Mouse (Mus musculus) cerebellum, adult 2 months (tissue): Measurements from ENCODE around the gene Hist2h3c1. TPM values are rescaled to one million over a fixed set of nuclear protein-coding genes. Genes with fewer than 3 reads are reported as not detected.
"Not testable (repeated sequence)": the region's sequence is repeated elsewhere in the genome, so short reads cannot be mapped to it uniquely, and the experiment has no call there.

Source experiments
- DNase-seq, 2 experiments: peaks; one replicate each; pipeline ENCODE4 v3.0.0; 2021
- H3K27ac ChIP-seq: fragments of 200-500 bp; 2 replicates; pipeline ENCODE4 v1.5.1; 2012; ENCODE audit warnings: low read length, control low read depth, inconsistent platforms; ENCODE audit not compliant: insufficient read depth
- H3K27me3 ChIP-seq: fragments of 200-500 bp; 2 replicates; pipeline ENCODE4 v1.6.1; 2012; ENCODE audit warnings: inconsistent platforms, mild to moderate bottlenecking, low read length, moderate library complexity; ENCODE audit not compliant: control insufficient read depth, insufficient read depth
- H3K4me1 ChIP-seq: fragments of 200-500 bp; 2 replicates; pipeline ENCODE4 v1.6.1; 2011; ENCODE audit warnings: low read length; ENCODE audit not compliant: control insufficient read depth, insufficient read depth
- H3K4me3 ChIP-seq: fragments of 200-500 bp; replicated peaks from 2 replicates; pipeline ENCODE3; 2011; ENCODE audit warnings: mild to moderate bottlenecking, low read depth, low read length, control low read depth; ENCODE audit not compliant: insufficient read depth
- CTCF ChIP-seq: fragments of 200-500 bp; IDR thresholded peaks from 2 replicates; pipeline ENCODE4 v1.5.1; 2011; ENCODE audit warnings: low read depth, mild to moderate bottlenecking, control low read depth, low read length, moderate library complexity, borderline replicate concordance; ENCODE audit not compliant: insufficient read depth
- POLR2A ChIP-seq: fragments of 200-500 bp; IDR thresholded peaks from 2 replicates; pipeline ENCODE4 v1.6.1; 2011; ENCODE audit warnings: low read length, control low read depth, borderline replicate concordance; ENCODE audit not compliant: insufficient read depth
- WGBS: fragments of 180-500 bp; shearing (Covaris S2); methylation state at CpG from one replicate; pipeline ENCODE4 v1.1.7; 2018; 5-methylcytosine and 5-hydroxymethylcytosine counted together
- polyA plus RNA-seq: library from polyadenylated mRNA; depleted of rRNA; stranded (reverse); fragments of >200 nt; gene quantifications from 2 replicates; pipeline ENCODE4 v1.2.3, GENCODE M21; 2012

The Hist2h3c1 gene
- polyA plus RNA-seq, 1 experiment = not detected

- peak; percentile 87 to 91 for DNase-seq
- H3K4me1 ChIP-seq = peaks cover 4% of the 10 kb centered on the region; the same call in 1 of the 2 replicates
- H3K27ac ChIP-seq = peak within 1 kb of the TSS; percentile 99
- under 1% methylated on average over 37 of the region's 37 CpGs for whole genome bisulfite sequencing
- H3K4me3 ChIP-seq = peak within 1 kb of the TSS; percentile 91
- peak; percentile 79; the same call in 1 of the 2 replicates for TF ChIP-seq POLR2A
- no peak for TF ChIP-seq CTCF
- no peaks in the 10 kb centered on the region for H3K27me3 ChIP-seq
Measured at GRCm38 (mm10) chr3:96219661-96220130, 26.8 kb upstream of the Hist2h3c1 start, which contains the start of the genes Bola1 and Hist2h2ab. Gene Bola1, minus strand, starts transcription at chr3:96219709. Gene Hist2h2ab, plus strand, starts transcription at chr3:96219865.

GRCm38 (mm10) chr3:96220131-96220764, 26.2 kb upstream of the Hist2h3c1 start:
- not testable (repeated sequence) for H3K4me1 ChIP-seq, DNase-seq
- under 1% methylated on average over 40 of the region's 47 CpGs for WGBS

GRCm38 (mm10) chr3:96220765-96221639, 25.5 kb upstream of the Hist2h3c1 start, which contains the start of the genes Hist2h2ac and Hist2h2be:
Gene Hist2h2ac, minus strand, starts transcription at chr3:96220880.
Gene Hist2h2be, plus strand, starts transcription at chr3:96221119.
- Histone ChIP-seq H3K27ac (peak within 1 kb of the TSS; percentile 87), H3K4me3 (peak within 1 kb of the TSS; percentile 77), H3K27me3 (no peaks in the 10 kb centered on the region), H3K4me1 (peaks cover 12% of the 10 kb centered on the region; the same call in 1 of the 2 replicates)
- WGBS = under 1% methylated on average over 43 of the region's 43 CpGs
- DNase-seq = peak; percentile 88 to 94
- TF ChIP-seq POLR2A (peak; percentile 92; the same call in 1 of the 2 replicates), CTCF (no peak)

More at GRCm38 (mm10) chr3:96220131-96220764, 26.2 kb upstream of the Hist2h3c1 start:
- Histone ChIP-seq H3K27ac (peak overlapping the region; percentile 87), H3K4me3 (peak overlapping the region; percentile 77)
- H3K27me3 ChIP-seq = not testable (repeated sequence)

GRCm38 (mm10) chr3:96221640-96222038, 24.8 kb upstream of the Hist2h3c1 start:
- no peaks in the 10 kb centered on the region for H3K27me3 ChIP-seq
- TF ChIP-seq CTCF = no peak
- no peak for TF ChIP-seq POLR2A
- 6% methylated on average over 9 of the region's 9 CpGs for WGBS

GRCm38 (mm10) chr3:96222774-96223173, 23.7 kb upstream of the Hist2h3c1 start:
- Histone ChIP-seq H3K27me3 (no peaks in the 10 kb centered on the region), H3K4me3 (no peak overlapping the region), H3K4me1 (peaks cover 12% of the 10 kb centered on the region; the same call in 1 of the 2 replicates), H3K27ac (no peak overlapping the region)
- DNase-seq = peak in 1 of 2 experiments; percentile 32
- 37% methylated on average over 4 of the region's 4 CpGs for WGBS
- TF ChIP-seq CTCF (no peak), POLR2A (no peak)

More at GRCm38 (mm10) chr3:96221640-96222038, 24.8 kb upstream of the Hist2h3c1 start:
- peak; percentile 25 to 48 for DNase-seq
- H3K27ac ChIP-seq = peak overlapping the region; percentile 80
- H3K4me1 ChIP-seq = peaks cover 12% of the 10 kb centered on the region; the same call in 1 of the 2 replicates
- H3K4me3 ChIP-seq = peak overlapping the region; percentile 73

GRCm38 (mm10) chr3:96225421-96225820, 21.1 kb upstream of the Hist2h3c1 start:
- no peaks in the 10 kb centered on the region for H3K27me3 ChIP-seq
- 24% methylated on average over 2 of the region's 2 CpGs for WGBS
- TF ChIP-seq CTCF (no peak), POLR2A (no peak)

More at GRCm38 (mm10) chr3:96225421-96225820, 21.1 kb upstream of the Hist2h3c1 start:
- Histone ChIP-seq H3K4me3 (no peak overlapping the region), H3K27ac (no peak overlapping the region), H3K4me1 (peaks cover 12% of the 10 kb centered on the region; the same call in 1 of the 2 replicates)
- DNase-seq = no peak
